Mouse (Mus musculus) natural killer cell, adult 2 months (primary cell): Measurements from ENCODE around the gene Gm7903.
"Not testable (repeated sequence)": the region's sequence is repeated elsewhere in the genome, so short reads cannot be mapped to it uniquely, and the experiment has no call there.

ENCODE experiments used
- DNase-seq, 2 experiments: peaks; one replicate each; pipeline ENCODE4 v3.0.0; 2022; ENCODE audit warnings: low spot score in 2 of 2

Gm7903 gene

GRCm38 (mm10) chrX:135433535-135433934 lies at the start of gene Gm7903:
TSS of gene Gm7903 (plus strand) at chrX:135433835.
- DNase-seq = not testable (repeated sequence)

- not testable (repeated sequence) for DNase-seq
These were observed 30.1 kb upstream of the Gm7903 start for GRCm38 (mm10) chrX:135403578-135403977.

- DNase-seq = not testable (repeated sequence)
These were observed 12.4 kb upstream of the Gm7903 start for GRCm38 (mm10) chrX:135421203-135421602.

- DNase-seq = not testable (repeated sequence)
These were observed 11.8 kb upstream of the Gm7903 start for GRCm38 (mm10) chrX:135421824-135422223.

- not testable (repeated sequence) for DNase-seq
These were observed 11.2 kb upstream of the Gm7903 start for GRCm38 (mm10) chrX:135422473-135422872.

GRCm38 (mm10) chrX:135464160-135464559 lies 30.5 kb downstream of the Gm7903 start:
- DNase-seq = not testable (repeated sequence)

GRCm38 (mm10) chrX:135481902-135482301 lies 48.3 kb downstream of the Gm7903 start:
- not testable (repeated sequence) for DNase-seq

- DNase-seq = not testable (repeated sequence)
These were observed 49.5 kb downstream of the Gm7903 start for GRCm38 (mm10) chrX:135483183-135483582.
